Mouse (Mus musculus): ENCODE data around the gene Efna5.

The Efna5 gene

GRCm38 (mm10) chr17:62881176-62881790 lies at the start of gene Efna5:
Efna5 (minus strand) TSS chr17:62881317.
- DNase-seq (ENCODE audit: low spot score) = peak; percentile 22

- DNase-seq (ENCODE audit: low spot score) = no peak
These were observed 34.2 kb upstream of the Efna5 start for GRCm38 (mm10) chr17:62915304-62915703.

- DNase-seq (ENCODE audit: low spot score) = no peak
These were observed 24.8 kb upstream of the Efna5 start for GRCm38 (mm10) chr17:62905692-62906445.

- no peak for DNase-seq (ENCODE audit: low spot score)
These were observed 17.9 kb upstream of the Efna5 start for GRCm38 (mm10) chr17:62899066-62899465.

GRCm38 (mm10) chr17:62889991-62890390 lies 8.9 kb upstream of the Efna5 start:
- DNase-seq (ENCODE audit: low spot score) = no peak

- DNase-seq (ENCODE audit: low spot score) = peak; percentile 41
These were observed 3.0 kb upstream of the Efna5 start for GRCm38 (mm10) chr17:62884129-62884506.

GRCm38 (mm10) chr17:62883476-62884128 lies 2.5 kb upstream of the Efna5 start:
- no peak for DNase-seq (ENCODE audit: low spot score)

GRCm38 (mm10) chr17:62882726-62883475 lies 1.8 kb upstream of the Efna5 start:
- peak; percentile 56 for DNase-seq (ENCODE audit: low spot score)

GRCm38 (mm10) chr17:62881791-62882725 lies 941 bp upstream of the Efna5 start:
- DNase-seq (ENCODE audit: low spot score) = peak; percentile 42

- no peak for DNase-seq (ENCODE audit: low spot score)
These were observed 574 bp downstream of the Efna5 start for GRCm38 (mm10) chr17:62880311-62881175.

- DNase-seq (ENCODE audit: low spot score) = no peak
These were observed 1.4 kb downstream of the Efna5 start for GRCm38 (mm10) chr17:62879526-62880310.

- DNase-seq (ENCODE audit: low spot score) = no peak
These were observed 5.4 kb downstream of the Efna5 start for GRCm38 (mm10) chr17:62875727-62876126.

- no peak for DNase-seq (ENCODE audit: low spot score)
These were observed 9.2 kb downstream of the Efna5 start for GRCm38 (mm10) chr17:62871928-62872327.

GRCm38 (mm10) chr17:62871191-62871590 lies 9.9 kb downstream of the Efna5 start:
- no peak for DNase-seq (ENCODE audit: low spot score)

GRCm38 (mm10) chr17:62870446-62870845 lies 10.7 kb downstream of the Efna5 start:
- DNase-seq (ENCODE audit: low spot score) = no peak

- no peak for DNase-seq (ENCODE audit: low spot score)
These were observed 16.2 kb downstream of the Efna5 start for GRCm38 (mm10) chr17:62864966-62865365.

- DNase-seq (ENCODE audit: low spot score) = no peak
These were observed 18.1 kb downstream of the Efna5 start for GRCm38 (mm10) chr17:62863004-62863403.

- DNase-seq (ENCODE audit: low spot score) = no peak
These were observed 18.7 kb downstream of the Efna5 start for GRCm38 (mm10) chr17:62862298-62862999.

GRCm38 (mm10) chr17:62857275-62857674 lies 23.8 kb downstream of the Efna5 start:
- no peak for DNase-seq (ENCODE audit: low spot score)
